Mouse (Mus musculus) C3H10T1/2 (cell line): ENCODE data around the gene Sprr2e. TPM values are rescaled to one million over a fixed set of nuclear protein-coding genes. Genes with fewer than 3 reads are reported as not detected.

Source experiments
- polyA plus RNA-seq, 2 experiments: library from polyadenylated mRNA; unstranded; fragments of >200 nt; fragmentation: generic; extraction: Trizol; gene quantifications; one replicate each; pipeline ENCODE4 v1.2.1; 2012; ENCODE audit warnings: missing spikeins in 2 of 2

Gene Sprr2e
- polyA plus RNA-seq, result under 1 TPM in 1 of 2 experiments, not detected in 1; 0.05 TPM

GRCm38 (mm10) chr3:92351843-92352242, at the start of gene Sprr2e:
Gene Sprr2e, plus strand, starts transcription at chr3:92352143.

GRCm38 (mm10) chr3:92316320-92316719, 35.6 kb upstream of the Sprr2e start, which contains the start of gene Sprr2b:
Gene Sprr2b, plus strand, starts transcription at chr3:92316620.

GRCm38 (mm10) chr3:92338840-92339239, 13.1 kb upstream of the Sprr2e start, which contains the start of gene Sprr2d:
Gene Sprr2d, plus strand, starts transcription at chr3:92339140.

GRCm38 (mm10) chr3:92364887-92365286, 12.9 kb downstream of the Sprr2e start, which contains the start of gene Sprr2f:
Gene Sprr2f, plus strand, starts transcription at chr3:92365187.

GRCm38 (mm10) chr3:92385385-92385784, 33.4 kb downstream of the Sprr2e start, which contains the start of gene Sprr2h:
Gene Sprr2h, plus strand, starts transcription at chr3:92385685.

Other genes with a start within 250 kb of the Sprr2e start
- gene Prr9, start 228.2 kb upstream of the Sprr2e start, polyA plus RNA-seq, result not detected
- gene Lelp1, start 209.4 kb upstream of the Sprr2e start, polyA plus RNA-seq, result not detected
- gene Sprr2a1, start 136.3 kb upstream of the Sprr2e start, polyA plus RNA-seq, result not detected
- under 1 TPM; 0.09 to 0.75 TPM for gene Sprr2a2, start 136.2 kb upstream of the Sprr2e start, polyA plus RNA-seq
- under 1 TPM in 1 of 2 experiments, not detected in 1; 0.06 TPM for gene Sprr2a3, start 66.7 kb upstream of the Sprr2e start, polyA plus RNA-seq
- gene Sprr2b, start 35.5 kb upstream of the Sprr2e start, polyA plus RNA-seq, result not detected
- gene Sprr2d, start 13.0 kb upstream of the Sprr2e start, polyA plus RNA-seq, result not detected
- gene Sprr2f, start 13.0 kb downstream of the Sprr2e start, polyA plus RNA-seq, result not detected
- gene Sprr2h, start 33.5 kb downstream of the Sprr2e start, polyA plus RNA-seq, result under 1 TPM in 1 of 2 experiments, not detected in 1; 0.04 TPM
- gene Sprr2i, start 55.8 kb downstream of the Sprr2e start, polyA plus RNA-seq, result not detected
- under 1 TPM in 1 of 2 experiments, not detected in 1; 0.15 TPM for gene Sprr2j-ps, start 65.9 kb downstream of the Sprr2e start, polyA plus RNA-seq
- gene Gm9774, start 77.3 kb downstream of the Sprr2e start, polyA plus RNA-seq, result 10 to 100 TPM in 1 of 2 experiments, 1 to 10 TPM in 1; 6.3 to 13.3 TPM
- gene Sprr2k, start 80.4 kb downstream of the Sprr2e start, polyA plus RNA-seq, result 1 to 10 TPM in 1 of 2 experiments, under 1 TPM in 1; 0.38 to 2.1 TPM
- gene Sprr1b, start 86.6 kb downstream of the Sprr2e start, polyA plus RNA-seq, result not detected
- gene Sprr3, start 106.6 kb downstream of the Sprr2e start, polyA plus RNA-seq, result not detected
- gene Sprr1a, start 133.8 kb downstream of the Sprr2e start, polyA plus RNA-seq, result 10 to 100 TPM in 1 of 2 experiments, 1 to 10 TPM in 1; 4.8 to 21.7 TPM
- gene Sprr4, start 148.3 kb downstream of the Sprr2e start, polyA plus RNA-seq, result not detected
- gene 2310046K23Rik, start 182.4 kb downstream of the Sprr2e start, polyA plus RNA-seq, result not detected
- under 1 TPM; 0.01 to 0.02 TPM for gene Ivl, start 221.6 kb downstream of the Sprr2e start, polyA plus RNA-seq
- gene Smcp, start 236.9 kb downstream of the Sprr2e start, polyA plus RNA-seq, result not detected